Mouse (Mus musculus): ENCODE data around the gene Kif17.

- TF ChIP-seq GATA1 (IDR thresholded peaks at IDR 0.05; ENCODE audit: borderline replicate concordance, low read length) (no peak), GATA2 (IDR thresholded peaks at IDR 0.05; ENCODE audit: borderline replicate concordance, low read depth, low read length) (no peak), CTCF (IDR thresholded peaks at IDR 0.05; ENCODE audit: low read depth, low read length) (no peak), TAL1 (conservative IDR thresholded peaks at IDR 0.05; ENCODE audit: low read depth, low read length) (no peak)
These were observed 57.5 kb downstream of the Kif17 start for GRCm38 (mm10) chr4:138307739-138308138.
